Mouse (Mus musculus) 3134 (cell line): Measurements from ENCODE around the gene Afm.

Experiments
- DNase-seq: peaks from one replicate; pipeline ENCODE4 v3.0.0-alpha.2; 2011; ENCODE audit warnings: low spot score; ENCODE audit not compliant: insufficient read length; ENCODE audit errors: extremely low read depth

Afm gene

GRCm38 (mm10) chr5:90515561-90515960 is 3.2 kb upstream of the Afm start:
- DNase-seq = no peak

- DNase-seq = no peak
Observed at GRCm38 (mm10) chr5:90551191-90551590, 32.5 kb downstream of the Afm start.

- DNase-seq = no peak
Observed at GRCm38 (mm10) chr5:90556052-90556451, 37.3 kb downstream of the Afm start.

DNA sequence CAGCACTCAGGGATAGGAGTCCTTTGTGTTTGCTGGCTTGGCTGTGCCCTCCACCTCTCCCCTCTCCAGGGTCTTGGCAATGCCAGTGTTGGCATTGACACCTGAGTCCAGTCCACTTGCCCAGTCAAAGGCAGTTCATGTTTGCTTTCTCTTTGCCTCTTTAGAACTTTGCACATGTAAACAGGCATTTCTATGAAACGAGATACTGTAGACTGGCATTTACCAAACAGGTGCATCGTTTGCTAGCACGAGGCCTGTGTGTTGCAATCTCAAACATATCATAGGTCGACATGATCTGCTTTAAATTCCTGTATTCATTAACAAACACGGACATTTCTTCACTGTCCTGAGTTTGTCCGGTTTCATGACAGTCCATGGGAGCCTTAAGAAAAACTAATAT is 42.0 kb downstream of the Afm start, which contains the start of gene 5830473C10Rik:
TSS of gene 5830473C10Rik (plus strand) at position 365 of the 400 bp plus-strand sequence.
- no peak for DNase-seq

- DNase-seq = no peak
Observed at GRCm38 (mm10) chr5:90561721-90562275, 43.1 kb downstream of the Afm start.

- DNase-seq = no peak
Observed at GRCm38 (mm10) chr5:90562880-90563279, 44.1 kb downstream of the Afm start.

GRCm38 (mm10) chr5:90564161-90564560 is 45.4 kb downstream of the Afm start:
- DNase-seq = no peak

- DNase-seq = no peak
Observed at GRCm38 (mm10) chr5:90565205-90565604, 46.5 kb downstream of the Afm start.

- DNase-seq = no peak
Observed at GRCm38 (mm10) chr5:90567788-90568187, 49.1 kb downstream of the Afm start.

DNA sequence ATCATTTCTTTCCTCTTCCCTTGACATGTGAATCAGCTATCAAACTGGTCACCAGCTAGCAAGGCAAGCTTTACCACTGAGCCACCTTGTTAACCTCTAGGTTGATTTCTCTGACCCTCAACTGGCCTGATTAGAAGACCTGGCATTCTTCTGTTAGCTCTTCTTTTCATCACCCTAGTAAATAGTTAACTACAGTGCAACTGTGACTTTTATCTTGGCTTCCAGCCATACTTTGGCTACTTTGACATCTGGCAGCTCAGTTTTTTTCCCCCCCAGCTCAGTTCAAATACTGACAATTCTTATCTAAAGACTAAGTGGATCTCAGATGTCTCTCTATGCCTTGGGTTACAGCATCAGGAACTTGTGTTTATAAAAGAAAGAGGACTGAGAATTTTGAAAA is 49.6 kb downstream of the Afm start:
- no peak for DNase-seq

DNA sequence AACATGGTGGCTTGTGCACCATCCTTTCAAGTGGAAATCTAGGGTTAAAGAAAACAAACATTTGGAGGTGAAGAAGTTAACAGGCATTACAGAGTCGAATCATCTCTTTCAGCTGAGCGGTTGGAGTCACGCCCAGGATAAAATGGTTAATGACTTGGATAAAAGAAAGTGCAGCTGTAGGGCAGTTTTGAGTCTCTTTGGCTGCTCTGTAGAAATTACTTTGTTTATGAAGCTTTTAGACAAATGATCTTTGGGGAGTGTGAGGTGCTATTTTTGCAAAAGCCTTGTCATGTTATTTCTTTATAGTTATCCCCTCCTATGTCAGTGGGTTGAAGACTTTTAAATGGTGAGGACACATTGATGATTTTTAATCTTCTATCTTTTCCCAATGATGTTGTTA is 52.5 kb downstream of the Afm start:
- DNase-seq = no peak

DNA sequence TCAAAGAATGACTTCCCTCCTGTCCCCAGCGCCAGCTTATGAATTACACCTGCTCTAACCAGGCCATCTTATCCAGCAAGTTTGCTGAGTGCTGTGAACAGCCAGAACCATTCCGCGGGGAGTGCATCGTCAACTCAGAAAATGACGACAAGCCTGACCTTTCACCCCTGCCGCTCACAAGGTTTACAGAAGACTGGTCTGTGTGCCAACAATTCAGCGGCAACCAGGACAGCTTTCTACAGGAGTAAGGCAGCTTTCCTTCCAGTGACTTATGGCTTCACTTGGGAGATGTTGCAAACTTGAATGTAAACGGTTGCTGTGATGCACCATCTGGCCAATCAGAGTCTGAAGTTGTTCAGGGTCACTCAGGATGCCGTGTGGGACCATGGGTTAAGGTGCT is 59.0 kb downstream of the Afm start:
- no peak for DNase-seq

DNA sequence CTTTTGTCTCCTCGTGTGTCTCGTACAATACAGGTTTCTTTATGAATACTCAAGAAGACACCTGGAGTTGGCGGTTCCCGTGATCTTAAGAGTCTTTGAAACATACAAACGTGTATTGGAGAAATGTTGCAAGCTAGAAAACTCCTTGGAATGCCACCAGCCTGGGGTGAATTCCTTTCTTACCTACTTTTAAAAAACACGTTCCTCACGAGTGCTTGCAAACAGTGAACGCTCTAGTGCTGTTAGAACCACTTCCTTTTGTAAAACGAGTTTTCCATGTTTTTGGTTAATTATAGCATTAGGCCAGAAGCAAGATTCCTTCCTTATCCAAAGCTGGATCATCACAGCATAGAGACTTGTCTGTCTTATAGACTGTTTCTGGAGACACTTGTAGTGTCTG is 60.8 kb downstream of the Afm start:
- no peak for DNase-seq

- DNase-seq = no peak
Observed at GRCm38 (mm10) chr5:90582179-90582578, 63.4 kb downstream of the Afm start.

DNA sequence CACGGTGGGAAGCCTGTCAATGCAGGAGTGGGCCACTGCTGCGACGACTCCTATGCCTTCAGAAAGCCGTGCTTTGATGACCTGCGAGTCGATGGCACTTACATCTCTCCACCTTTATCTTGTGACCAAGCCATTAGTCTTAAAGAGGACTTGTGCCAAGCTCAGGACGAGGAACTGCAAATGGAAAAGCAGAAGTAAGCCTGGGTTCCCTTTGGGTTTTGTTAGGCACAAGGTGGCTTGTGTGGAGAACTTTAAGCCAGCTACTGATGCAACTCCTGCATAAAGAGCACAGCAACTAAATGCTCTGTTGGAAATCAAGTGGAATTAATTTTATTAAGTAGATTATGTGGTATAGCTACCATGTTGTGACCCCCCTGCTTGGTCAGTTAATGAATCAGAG is 66.1 kb downstream of the Afm start:
- DNase-seq = no peak

GRCm38 (mm10) chr5:90586511-90586910 is 67.8 kb downstream of the Afm start:
- DNase-seq = peak; percentile 8

DNA sequence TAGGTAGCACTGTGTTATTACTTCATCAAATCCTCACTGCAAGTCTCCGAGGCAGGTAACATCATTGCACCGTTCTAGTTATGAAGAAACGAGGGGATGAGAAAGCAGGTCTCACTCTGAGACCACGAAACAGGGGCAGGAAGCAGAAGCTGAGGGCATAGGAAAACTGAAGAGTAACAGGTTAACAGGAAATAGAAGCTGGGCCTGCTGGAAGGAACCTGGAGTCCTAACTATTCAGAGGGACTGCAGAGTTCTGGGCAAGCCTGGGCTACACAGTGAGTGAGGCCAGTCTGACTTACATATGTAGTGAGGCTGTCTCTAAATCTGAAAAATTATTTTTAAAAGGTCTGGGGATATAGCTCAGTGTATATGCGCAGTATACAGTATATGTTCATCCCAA is 69.4 kb downstream of the Afm start:
- DNase-seq = peak; percentile 27

GRCm38 (mm10) chr5:90588708-90589595 is 70.2 kb downstream of the Afm start:
- DNase-seq = peak; percentile 75

DNA sequence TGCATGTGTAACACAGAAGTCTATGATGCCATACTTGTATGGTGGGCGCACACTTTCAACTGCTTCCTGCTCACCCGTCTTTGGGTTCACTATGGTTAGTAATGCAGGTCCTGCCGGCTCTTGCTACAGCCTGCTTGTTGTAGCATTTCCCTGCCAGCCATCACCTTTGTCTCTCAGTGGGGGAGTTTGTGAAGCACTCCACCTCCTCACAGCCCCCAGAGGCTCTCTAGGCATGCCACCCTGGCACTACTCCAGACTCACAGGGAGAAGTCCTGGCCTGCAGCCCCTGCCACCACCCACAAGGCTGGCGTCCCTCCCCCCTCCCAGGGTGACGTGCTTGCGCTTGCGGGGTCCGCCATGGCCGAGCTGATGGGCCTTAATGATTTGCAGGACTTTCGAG is 71.9 kb downstream of the Afm start:
- peak; percentile 5 for DNase-seq

GRCm38 (mm10) chr5:90591936-90592335 is 73.2 kb downstream of the Afm start:
- DNase-seq = no peak

- no peak for DNase-seq
Observed at GRCm38 (mm10) chr5:90594945-90595344, 76.2 kb downstream of the Afm start.

DNA sequence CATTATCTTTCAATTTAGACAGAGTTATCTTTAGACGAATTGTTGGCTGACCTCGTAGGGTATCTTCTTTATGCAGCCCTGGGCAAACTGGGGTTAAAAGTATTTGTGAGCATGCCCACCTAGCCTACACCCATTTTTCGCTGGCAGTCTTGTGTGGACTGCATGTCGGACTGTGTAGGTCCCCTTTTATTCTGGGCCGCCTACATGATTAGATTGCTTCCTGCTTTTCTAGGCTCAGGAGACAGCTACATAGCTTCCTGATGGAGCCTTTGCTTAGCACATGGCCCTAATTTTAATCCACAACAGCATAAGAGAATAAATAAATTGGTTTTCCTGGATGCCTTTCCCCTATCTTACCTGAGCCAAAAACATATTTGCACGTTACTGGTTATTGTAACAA is 77.4 kb downstream of the Afm start:
- no peak for DNase-seq
